Mouse (Mus musculus) bone marrow, adult 2 months (tissue): Measurements from ENCODE around the gene Denr. TPM values are rescaled to one million over a fixed set of nuclear protein-coding genes. Genes with fewer than 3 reads are reported as not detected.

ENCODE experiments used
- H3K27ac ChIP-seq: fragments of 200-500 bp; 2 replicates; pipeline ENCODE4 v1.5.1; 2012; ENCODE audit warnings: low read depth, mild to moderate bottlenecking, control low read depth, inconsistent platforms, low read length; ENCODE audit not compliant: control insufficient read depth, poor library complexity, insufficient read depth
- H3K4me1 ChIP-seq: fragments of 200-500 bp; 2 replicates; pipeline ENCODE4 v1.6.1; 2011; ENCODE audit warnings: low read length; ENCODE audit not compliant: control insufficient read depth, insufficient read depth
- H3K4me3 ChIP-seq: fragments of 200-500 bp; replicated peaks from 2 replicates; pipeline ENCODE3; 2011; ENCODE audit warnings: mild to moderate bottlenecking, low read depth, low read length, control low read depth; ENCODE audit not compliant: control insufficient read depth
- CTCF ChIP-seq: fragments of 200-500 bp; IDR thresholded peaks from 2 replicates; pipeline ENCODE4 v1.5.1; 2011; ENCODE audit warnings: low read length, control low read depth; ENCODE audit not compliant: control insufficient read depth, insufficient read depth
- POLR2A ChIP-seq: fragments of 200-500 bp; IDR thresholded peaks from 2 replicates; pipeline ENCODE4 v1.6.1; 2011; ENCODE audit warnings: low read depth, mild to moderate bottlenecking, control low read depth, low read length, borderline replicate concordance; ENCODE audit not compliant: control insufficient read depth
- WGBS: fragments of 180-500 bp; shearing (Covaris S2); methylation state at CpG from one replicate; pipeline ENCODE4 v1.1.7; 2018; 5-methylcytosine and 5-hydroxymethylcytosine counted together
- polyA plus RNA-seq: library from polyadenylated mRNA; stranded (reverse); fragments of >200 nt; gene quantifications from 2 replicates; pipeline ENCODE4 v1.2.4, GENCODE M21; 2011; ENCODE audit warnings: low replicate concordance; ENCODE audit not compliant: missing spikeins, insufficient read depth, insufficient read length

Gene Denr
- polyA plus RNA-seq, 1 experiment, result 41.1 TPM

- TF ChIP-seq CTCF, result no peak
- no peak for TF ChIP-seq POLR2A
- Histone ChIP-seq H3K4me1 (peaks cover 4% of the 10 kb centered on the region; the same call in 1 of the 2 replicates), H3K27ac (no peak overlapping the region), H3K4me3 (no peak overlapping the region)
- 24% methylated on average over 5 of the region's 5 CpGs for WGBS
Measured at GRCm38 (mm10) chr5:123893520-123893919, 13.5 kb upstream of the Denr start.

- no peak overlapping the region for H3K4me3 ChIP-seq
- H3K4me1 ChIP-seq, result peaks cover 2% of the 10 kb centered on the region; the same call in 1 of the 2 replicates
- TF ChIP-seq CTCF (no peak), POLR2A (no peak)
- 79% methylated on average over 11 of the region's 11 CpGs for WGBS
- H3K27ac ChIP-seq, result no peak overlapping the region
Measured at GRCm38 (mm10) chr5:123896395-123896794, 10.6 kb upstream of the Denr start.

GRCm38 (mm10) chr5:123897352-123897751, 9.6 kb upstream of the Denr start:
- Histone ChIP-seq H3K27ac (no peak overlapping the region), H3K4me3 (peak overlapping the region; percentile 41)
- 9% methylated on average over 13 of the region's 13 CpGs for WGBS

GRCm38 (mm10) chr5:123904059-123904672, 2.8 kb upstream of the Denr start:
- TF ChIP-seq POLR2A, result no peak
- TF ChIP-seq CTCF, result no peak
- 65% methylated on average over 11 of the region's 11 CpGs for WGBS
- Histone ChIP-seq H3K4me1 (no peaks in the 10 kb centered on the region; the same call in 1 of the 2 replicates), H3K4me3 (no peak overlapping the region), H3K27ac (no peak overlapping the region)

More at GRCm38 (mm10) chr5:123897352-123897751, 9.6 kb upstream of the Denr start:
- no peaks in the 10 kb centered on the region for H3K4me1 ChIP-seq
- TF ChIP-seq POLR2A (no peak), CTCF (no peak)

GRCm38 (mm10) chr5:123906146-123906975, 614 bp upstream of the Denr start:
- TF ChIP-seq CTCF (no peak), POLR2A (no peak)
- no peak overlapping the region for H3K27ac ChIP-seq
- peak overlapping the region; percentile 66 for H3K4me3 ChIP-seq
- WGBS, result 31% methylated on average over 17 of the region's 17 CpGs
- no peaks in the 10 kb centered on the region; the same call in 1 of the 2 replicates for H3K4me1 ChIP-seq

GRCm38 (mm10) chr5:123907631-123907977, 629 bp downstream of the Denr start:
- H3K4me1 ChIP-seq, result no peaks in the 10 kb centered on the region; the same call in 1 of the 2 replicates
- under 1% methylated on average over 10 of the region's 10 CpGs for WGBS

GRCm38 (mm10) chr5:123914852-123915251, 7.9 kb downstream of the Denr start:
- 30% methylated on average over 3 of the region's 3 CpGs for WGBS
- no peak overlapping the region for H3K27ac ChIP-seq

More at GRCm38 (mm10) chr5:123907631-123907977, 629 bp downstream of the Denr start:
- TF ChIP-seq CTCF, result no peak
- no peak for TF ChIP-seq POLR2A
- peak overlapping the region; percentile 76 for H3K4me3 ChIP-seq
- H3K27ac ChIP-seq, result peak overlapping the region; percentile 80

GRCm38 (mm10) chr5:123922112-123922511, 15.1 kb downstream of the Denr start:
- TF ChIP-seq POLR2A (no peak), CTCF (no peak)
- H3K4me3 ChIP-seq, result no peak overlapping the region
- H3K27ac ChIP-seq, result no peak overlapping the region
- H3K4me1 ChIP-seq, result no peaks in the 10 kb centered on the region
- 87% methylated on average over 6 of the region's 6 CpGs for WGBS

More at GRCm38 (mm10) chr5:123914852-123915251, 7.9 kb downstream of the Denr start:
- Histone ChIP-seq H3K4me3 (no peak overlapping the region), H3K4me1 (no peaks in the 10 kb centered on the region)
- TF ChIP-seq CTCF (no peak), POLR2A (no peak)
